Mouse (Mus musculus): ENCODE data around the gene Stard13. TPM values are rescaled to one million over a fixed set of nuclear protein-coding genes. Genes with fewer than 3 reads are reported as not detected.

Gene Stard13
- polyA plus RNA-seq, 1 experiment = 0.50 TPM

DNA sequence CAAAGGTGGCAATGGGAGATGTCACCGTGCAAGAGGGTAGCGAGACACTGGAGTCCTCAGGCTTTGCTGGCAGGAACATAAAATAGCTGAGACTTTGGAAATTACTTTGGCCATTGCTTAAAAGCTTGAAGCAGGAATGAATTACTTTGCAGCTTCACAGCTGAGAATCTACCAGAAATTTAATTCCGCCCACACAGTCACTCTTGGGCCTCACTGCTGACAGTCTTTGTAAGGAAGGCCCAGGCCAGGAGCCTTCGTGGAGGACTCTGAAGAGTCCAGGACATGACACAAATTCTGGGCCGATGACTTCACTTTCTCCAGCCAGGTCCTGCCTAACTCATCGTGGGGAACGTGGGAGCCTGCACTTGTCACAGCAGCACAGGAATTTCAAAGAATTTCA, 211.6 kb downstream of the Stard13 start:
- TF ChIP-seq CTCF (IDR thresholded peaks at IDR 0.05; ENCODE audit: low read depth, low read length) = no peak
- no peak for TF ChIP-seq POLR2A (IDR thresholded peaks at IDR 0.05; ENCODE audit: borderline replicate concordance, low read depth, low read length)
- no peak overlapping the region for H3K4me3 ChIP-seq (ENCODE audit: insufficient read depth, low read length)
- no peak overlapping the region for H3K27ac ChIP-seq (ENCODE audit: insufficient read depth, low read depth, low read length)
- H3K4me1 ChIP-seq (ENCODE audit: control insufficient read depth, insufficient read depth, low read length) = no peaks in the 10 kb centered on the region

DNA sequence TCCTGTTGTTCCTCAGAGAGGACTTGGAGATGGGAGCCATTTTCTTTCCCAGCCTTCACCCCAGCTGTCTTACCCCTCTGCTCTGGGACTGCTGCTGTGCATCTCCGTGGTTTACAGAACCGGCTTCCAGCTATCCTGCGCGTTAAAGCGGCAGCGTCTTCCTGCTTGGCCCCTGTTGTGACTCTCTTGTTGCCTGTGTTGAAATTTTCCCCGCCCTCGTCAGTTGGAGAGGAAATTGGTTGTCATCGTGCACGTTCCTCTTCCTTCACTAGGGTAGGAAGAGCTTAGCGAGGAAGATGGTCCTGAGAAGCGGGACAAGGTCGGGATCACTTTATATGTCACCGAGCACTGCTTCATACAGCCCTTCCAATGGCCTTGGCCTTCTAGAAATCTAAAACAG, 212.8 kb downstream of the Stard13 start:
- H3K4me3 ChIP-seq (ENCODE audit: insufficient read depth, low read length) = no peak overlapping the region
- no peaks in the 10 kb centered on the region for H3K4me1 ChIP-seq (ENCODE audit: control insufficient read depth, insufficient read depth, low read length)
- no peak overlapping the region for H3K27ac ChIP-seq (ENCODE audit: insufficient read depth, low read depth, low read length)
- TF ChIP-seq CTCF (IDR thresholded peaks at IDR 0.05; ENCODE audit: low read depth, low read length) = no peak
- TF ChIP-seq POLR2A (IDR thresholded peaks at IDR 0.05; ENCODE audit: borderline replicate concordance, low read depth, low read length) = no peak

DNA sequence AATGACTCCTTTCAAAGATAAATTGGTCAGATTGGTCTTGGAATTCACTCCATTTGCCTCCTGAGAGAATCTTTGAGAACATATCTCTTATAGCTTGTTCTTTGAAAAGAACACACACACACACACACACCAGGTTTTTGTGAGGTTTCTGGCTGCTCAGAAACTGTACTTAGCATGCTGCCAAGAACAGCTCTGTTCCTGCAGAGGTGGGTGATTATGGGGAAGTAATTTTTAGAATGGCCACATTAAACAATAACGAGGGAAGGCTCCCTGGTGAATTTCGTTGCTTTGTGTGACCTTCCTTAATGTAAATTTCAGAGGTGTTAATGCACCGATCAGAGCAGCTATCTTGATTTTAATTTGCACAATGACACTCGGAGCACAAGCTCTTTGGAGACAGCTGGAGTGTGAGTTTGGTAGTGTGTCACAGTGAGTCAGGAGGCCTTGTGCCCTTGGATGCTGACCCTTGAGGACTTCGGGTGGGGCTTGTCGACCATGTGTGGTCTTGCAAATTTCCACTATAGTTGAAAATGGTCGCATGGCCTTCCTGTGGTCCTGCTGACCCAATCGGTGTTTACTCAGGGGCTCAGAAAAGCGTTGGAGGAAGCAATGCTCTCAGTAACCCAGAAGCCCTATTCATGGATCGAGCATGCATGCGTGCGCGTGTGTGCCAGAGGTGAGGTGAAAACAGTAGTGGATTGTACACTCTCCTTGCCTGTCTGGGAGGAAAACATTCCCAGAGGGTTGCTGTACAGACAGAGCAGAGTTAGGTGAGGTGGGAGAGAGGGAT, 213.4 kb downstream of the Stard13 start:
- Histone ChIP-seq H3K4me1 (ENCODE audit: control insufficient read depth, insufficient read depth, low read length) (no peaks in the 10 kb centered on the region), H3K4me3 (ENCODE audit: insufficient read depth, low read length) (no peak overlapping the region), H3K27ac (ENCODE audit: insufficient read depth, low read depth, low read length) (no peak overlapping the region)
- TF ChIP-seq CTCF (IDR thresholded peaks at IDR 0.05; ENCODE audit: low read depth, low read length) (no peak), POLR2A (IDR thresholded peaks at IDR 0.05; ENCODE audit: borderline replicate concordance, low read depth, low read length) (no peak)

DNA sequence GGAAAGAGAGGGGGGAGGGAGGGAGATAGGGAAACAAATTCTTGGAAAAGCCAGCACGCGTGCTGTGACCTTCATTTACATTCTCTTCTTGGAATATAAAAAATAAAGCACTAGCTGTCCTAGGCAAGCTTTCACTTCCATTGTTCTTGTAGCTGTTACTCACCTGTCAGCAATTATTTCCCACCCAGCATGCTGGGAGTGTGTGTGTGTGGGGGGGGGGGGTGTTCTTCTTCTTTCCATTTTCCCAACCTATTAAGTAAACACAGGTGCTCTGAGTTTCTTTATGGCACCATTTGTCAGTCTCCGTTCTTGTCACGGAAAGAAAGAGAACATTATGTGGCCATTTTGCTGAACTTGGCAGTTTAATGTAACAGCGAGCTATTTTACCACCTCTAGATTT, 214.7 kb downstream of the Stard13 start:
- H3K4me1 ChIP-seq (ENCODE audit: control insufficient read depth, insufficient read depth, low read length) = no peaks in the 10 kb centered on the region

DNA sequence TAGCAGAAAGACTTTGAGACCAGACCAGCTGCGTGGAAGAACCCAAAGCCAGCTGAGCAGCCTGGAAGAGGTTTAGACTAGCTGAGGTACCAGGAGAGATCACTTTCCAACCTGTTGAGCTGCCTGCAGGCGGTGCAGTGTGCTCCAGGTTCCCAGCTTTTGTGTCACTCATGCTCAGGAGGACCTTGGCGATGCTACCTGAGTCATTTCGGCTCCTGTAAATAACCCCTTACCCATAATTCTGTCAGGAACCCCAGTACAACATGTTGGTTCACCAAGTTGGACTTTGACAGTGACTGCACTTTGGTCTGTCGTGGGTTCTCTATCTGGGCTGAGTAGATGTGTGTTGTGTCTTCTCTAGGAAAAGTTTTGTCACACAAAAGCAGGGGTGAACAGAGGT, 215.2 kb downstream of the Stard13 start:
- H3K27ac ChIP-seq (ENCODE audit: insufficient read depth, low read depth, low read length) = no peak overlapping the region
- no peak for TF ChIP-seq CTCF (IDR thresholded peaks at IDR 0.05; ENCODE audit: low read depth, low read length)
- no peak for TF ChIP-seq POLR2A (IDR thresholded peaks at IDR 0.05; ENCODE audit: borderline replicate concordance, low read depth, low read length)
- no peak overlapping the region for H3K4me3 ChIP-seq (ENCODE audit: insufficient read depth, low read length)
- no peaks in the 10 kb centered on the region for H3K4me1 ChIP-seq (ENCODE audit: control insufficient read depth, insufficient read depth, low read length)

More for the DNA sequence above, 214.7 kb downstream of the Stard13 start:
- H3K27ac ChIP-seq (ENCODE audit: insufficient read depth, low read depth, low read length) = no peak overlapping the region
- no peak for TF ChIP-seq POLR2A (IDR thresholded peaks at IDR 0.05; ENCODE audit: borderline replicate concordance, low read depth, low read length)
- no peak for TF ChIP-seq CTCF (IDR thresholded peaks at IDR 0.05; ENCODE audit: low read depth, low read length)
- H3K4me3 ChIP-seq (ENCODE audit: insufficient read depth, low read length) = no peak overlapping the region

DNA sequence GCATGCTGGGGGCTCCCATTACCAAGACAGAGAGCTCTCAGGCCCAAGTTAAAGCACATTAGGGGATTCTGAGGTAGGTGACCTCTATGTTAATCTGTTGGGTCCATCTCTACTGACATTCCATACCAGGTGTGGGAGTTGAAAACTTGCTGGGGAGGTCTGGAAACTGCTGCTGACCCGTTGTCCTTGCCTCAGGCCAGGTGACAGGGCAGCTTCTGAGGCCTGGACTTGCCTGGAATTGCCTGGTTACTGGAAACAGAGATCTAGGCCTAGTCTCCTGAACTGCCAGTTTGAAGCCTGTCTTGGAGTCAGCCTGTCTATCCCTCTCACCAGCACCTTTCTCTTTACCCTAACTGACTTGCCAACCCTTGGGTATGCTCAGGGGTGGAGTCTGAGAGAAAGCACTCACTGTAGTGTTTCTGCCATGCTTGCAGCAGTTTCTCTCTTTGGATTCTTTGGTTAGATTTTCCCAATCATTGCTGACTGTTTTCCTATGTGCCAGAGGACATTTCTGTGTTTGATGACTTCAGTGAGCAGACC, 229.3 kb downstream of the Stard13 start:
- H3K4me3 ChIP-seq (ENCODE audit: insufficient read depth, low read length) = no peak overlapping the region
- TF ChIP-seq CTCF (IDR thresholded peaks at IDR 0.05; ENCODE audit: low read depth, low read length) = no peak
- no peak for TF ChIP-seq POLR2A (IDR thresholded peaks at IDR 0.05; ENCODE audit: borderline replicate concordance, low read depth, low read length)
- no peaks in the 10 kb centered on the region for H3K4me1 ChIP-seq (ENCODE audit: control insufficient read depth, insufficient read depth, low read length)

DNA sequence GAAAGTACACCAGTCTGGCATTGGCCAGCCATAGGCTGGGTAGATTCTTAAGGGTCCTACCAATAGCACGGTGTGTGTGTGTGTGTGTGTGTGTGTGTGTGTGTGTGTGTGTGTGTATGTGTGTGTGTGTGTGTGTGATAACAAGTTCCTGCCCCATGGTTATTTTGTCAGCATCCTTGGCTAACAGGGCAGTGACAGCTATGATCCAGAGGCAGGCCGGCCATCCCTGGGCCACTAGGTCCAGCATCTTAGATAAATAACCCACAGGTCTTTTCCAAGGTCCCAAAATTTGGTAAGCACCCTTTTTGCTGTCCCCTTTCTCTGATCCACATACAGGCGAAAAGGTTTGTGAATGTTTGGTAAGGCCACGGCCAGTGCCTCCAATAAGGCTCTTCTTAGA, 231.6 kb downstream of the Stard13 start:
- Histone ChIP-seq H3K4me3 (ENCODE audit: insufficient read depth, low read length) (no peak overlapping the region), H3K27ac (ENCODE audit: insufficient read depth, low read depth, low read length) (no peak overlapping the region), H3K4me1 (ENCODE audit: control insufficient read depth, insufficient read depth, low read length) (no peaks in the 10 kb centered on the region)
- TF ChIP-seq POLR2A (IDR thresholded peaks at IDR 0.05; ENCODE audit: borderline replicate concordance, low read depth, low read length) (no peak), CTCF (IDR thresholded peaks at IDR 0.05; ENCODE audit: low read depth, low read length) (no peak)

More for the DNA sequence above, 229.3 kb downstream of the Stard13 start:
- no peak overlapping the region for H3K27ac ChIP-seq (ENCODE audit: insufficient read depth, low read depth, low read length)

DNA sequence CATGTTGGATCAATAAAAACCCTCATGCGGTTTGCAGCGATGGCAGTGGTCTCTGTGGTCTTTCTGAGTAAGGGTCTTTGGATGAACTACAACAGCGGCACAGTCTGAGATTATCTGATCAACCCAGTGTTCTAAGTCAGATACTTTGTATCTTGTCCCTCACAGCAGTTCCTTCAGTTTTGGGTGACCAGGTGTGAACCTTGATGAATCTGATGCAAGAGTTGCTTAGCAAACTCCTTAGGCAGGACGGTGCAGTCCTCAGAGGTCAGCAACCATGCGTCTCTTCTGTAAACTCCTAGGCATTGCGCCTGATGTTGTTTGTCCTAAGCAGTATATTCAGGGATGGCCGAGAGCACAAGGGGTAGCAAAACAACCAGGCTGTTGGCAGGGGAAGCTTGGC, 232.5 kb downstream of the Stard13 start:
- Histone ChIP-seq H3K4me1 (ENCODE audit: control insufficient read depth, insufficient read depth, low read length) (no peaks in the 10 kb centered on the region), H3K4me3 (ENCODE audit: insufficient read depth, low read length) (no peak overlapping the region), H3K27ac (ENCODE audit: insufficient read depth, low read depth, low read length) (no peak overlapping the region)
- TF ChIP-seq CTCF (IDR thresholded peaks at IDR 0.05; ENCODE audit: low read depth, low read length) (no peak), POLR2A (IDR thresholded peaks at IDR 0.05; ENCODE audit: borderline replicate concordance, low read depth, low read length) (no peak)

DNA sequence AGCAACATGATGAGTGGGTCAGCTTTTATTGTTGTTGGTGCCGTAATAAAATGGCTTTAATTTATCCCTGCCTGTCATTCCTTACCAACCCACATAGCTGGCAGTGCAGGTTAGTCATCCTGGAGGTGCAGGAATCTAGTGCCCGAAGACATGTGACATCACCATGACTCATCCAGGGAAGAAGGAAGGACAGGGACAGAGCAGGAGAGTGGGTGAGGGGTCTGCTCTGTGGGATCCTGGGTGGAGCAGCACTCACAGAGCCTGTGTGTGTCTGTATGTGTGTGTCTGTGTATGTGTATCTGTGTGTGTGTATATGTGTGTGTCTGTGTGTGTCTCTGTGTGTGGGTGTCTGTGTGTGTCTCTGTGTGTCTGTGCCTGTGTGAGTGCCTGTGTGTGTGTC, 237.1 kb downstream of the Stard13 start:
- TF ChIP-seq POLR2A (IDR thresholded peaks at IDR 0.05; ENCODE audit: borderline replicate concordance, low read depth, low read length) = no peak
- TF ChIP-seq CTCF (IDR thresholded peaks at IDR 0.05; ENCODE audit: low read depth, low read length) = no peak

DNA sequence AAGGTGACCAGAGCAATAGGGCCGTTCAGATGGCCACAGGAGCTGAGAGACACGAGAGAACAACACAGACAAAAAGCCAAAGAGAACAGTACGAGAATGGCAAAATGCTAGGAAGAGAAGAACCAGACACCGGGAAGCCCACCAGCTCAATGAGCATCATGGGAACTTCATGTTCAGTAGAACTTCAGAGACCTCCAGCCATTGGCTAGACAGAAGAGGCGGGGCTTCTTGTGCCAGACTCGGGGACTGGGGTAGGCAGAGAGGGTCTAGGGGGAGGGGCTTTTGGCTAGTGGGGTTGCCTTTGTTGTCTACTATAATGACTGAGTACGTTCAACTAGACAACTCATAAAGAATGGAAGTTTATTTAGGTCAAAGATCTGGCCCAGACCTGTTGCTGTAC, 239.5 kb downstream of the Stard13 start:
- Histone ChIP-seq H3K27ac (ENCODE audit: insufficient read depth, low read depth, low read length) (no peak overlapping the region), H3K4me1 (ENCODE audit: control insufficient read depth, insufficient read depth, low read length) (no peaks in the 10 kb centered on the region), H3K4me3 (ENCODE audit: insufficient read depth, low read length) (no peak overlapping the region)
- TF ChIP-seq CTCF (IDR thresholded peaks at IDR 0.05; ENCODE audit: low read depth, low read length) = no peak
- TF ChIP-seq POLR2A (IDR thresholded peaks at IDR 0.05; ENCODE audit: borderline replicate concordance, low read depth, low read length) = no peak

More for the DNA sequence above, 237.1 kb downstream of the Stard13 start:
- no peak overlapping the region for H3K27ac ChIP-seq (ENCODE audit: insufficient read depth, low read depth, low read length)
- no peaks in the 10 kb centered on the region for H3K4me1 ChIP-seq (ENCODE audit: control insufficient read depth, insufficient read depth, low read length)
- no peak overlapping the region for H3K4me3 ChIP-seq (ENCODE audit: insufficient read depth, low read length)

Other genes with a start within 250 kb of the Stard13 start
- not detected in 2 replicates for gene Gm42906, start 194.3 kb upstream of the Stard13 start, polyA plus RNA-seq (2012; ENCODE audit: insufficient read depth, insufficient read length, missing spikeins)